Mouse (Mus musculus) cerebellum, adult 18-20 months (tissue): ENCODE data around the gene Smim5.
"Not testable (repeated sequence)": the region's sequence is repeated elsewhere in the genome, so short reads cannot be mapped to it uniquely, and the experiment has no call there.

Source experiments
- DNase-seq, 2 experiments: peaks; one replicate each; pipeline ENCODE4 v3.0.0; 2021

The Smim5 gene

DNA sequence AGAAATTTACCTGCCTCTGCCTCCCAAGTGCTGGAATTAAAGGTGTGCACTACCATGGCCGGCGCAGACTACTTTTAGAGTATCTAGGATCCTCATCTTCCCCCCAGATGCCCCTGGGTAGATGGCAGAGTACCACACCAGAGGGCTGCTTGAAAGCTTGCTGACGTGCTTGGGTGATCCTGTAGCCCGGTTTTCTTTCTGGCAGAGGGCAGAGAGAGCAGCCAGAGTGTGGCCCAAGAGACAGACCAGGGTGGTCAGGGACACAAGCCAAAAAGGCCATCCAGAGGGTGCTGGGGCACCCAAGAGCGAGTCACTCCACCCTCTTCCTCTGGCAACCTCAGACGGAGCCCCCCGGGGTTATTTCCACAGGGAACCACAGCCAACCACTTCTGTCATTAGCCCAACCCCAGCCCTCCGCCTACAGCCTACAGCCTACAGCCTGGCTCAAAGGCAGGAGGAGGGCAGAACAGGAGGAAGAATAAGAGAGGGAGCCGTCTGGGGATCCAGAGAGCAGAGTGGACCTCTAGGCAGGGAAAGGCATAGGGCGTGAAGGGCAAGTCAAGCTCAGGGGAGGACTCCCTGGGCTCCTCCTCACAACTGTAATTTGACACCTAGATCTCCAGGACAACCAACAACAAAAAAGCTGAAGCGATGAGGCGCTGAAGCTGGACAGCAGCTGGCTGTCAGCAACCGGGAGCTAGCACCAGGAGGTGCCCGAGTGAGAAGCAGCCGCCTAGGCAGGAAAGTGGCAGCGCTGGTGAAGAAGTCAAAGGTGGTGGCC, at the start of gene Smim5:
Smim5 (plus strand) TSS at position 481 of the 781 bp plus-strand sequence.
- DNase-seq: no peak

DNA sequence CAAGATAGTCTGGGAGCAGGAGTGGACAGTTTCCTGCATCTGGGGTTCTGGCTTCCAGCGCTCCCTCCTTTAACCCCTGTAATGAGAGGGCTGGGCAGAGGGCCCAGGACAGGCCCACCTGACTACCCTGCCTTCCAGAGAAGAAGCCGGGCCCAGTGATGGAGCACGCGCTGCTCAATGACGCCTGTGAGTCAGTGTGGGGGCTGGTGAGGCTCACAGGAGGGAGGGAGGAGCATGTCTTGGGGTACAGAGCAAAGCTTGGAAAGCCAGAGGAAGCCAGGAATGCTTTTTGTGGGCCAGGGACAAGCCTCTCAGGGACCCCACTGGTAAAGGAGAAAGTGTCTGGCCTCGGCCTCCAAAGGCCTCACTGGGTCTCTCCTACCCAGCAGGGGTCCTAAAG, 45.1 kb upstream of the Smim5 start:
- no peak for DNase-seq

DNA sequence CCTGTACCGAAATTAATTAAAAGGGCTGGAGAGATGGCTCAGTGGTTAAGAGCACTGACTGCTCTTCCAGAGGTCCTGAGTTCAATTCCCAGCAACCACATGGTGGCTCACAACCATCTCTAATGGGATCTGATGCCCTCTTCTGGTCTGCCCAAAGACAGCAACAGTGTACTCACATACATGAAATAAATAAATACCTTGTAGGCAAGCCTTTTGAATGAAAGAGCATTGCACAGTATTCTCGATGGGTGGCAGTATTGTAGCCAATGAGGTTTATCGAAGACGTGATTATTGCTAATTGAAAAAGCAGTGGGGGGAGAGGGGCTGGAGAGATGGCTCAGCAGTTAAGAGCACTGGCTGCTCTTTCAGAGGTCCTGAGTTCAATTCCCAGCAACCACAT, 42.6 kb upstream of the Smim5 start:
- not testable (repeated sequence) for DNase-seq

DNA sequence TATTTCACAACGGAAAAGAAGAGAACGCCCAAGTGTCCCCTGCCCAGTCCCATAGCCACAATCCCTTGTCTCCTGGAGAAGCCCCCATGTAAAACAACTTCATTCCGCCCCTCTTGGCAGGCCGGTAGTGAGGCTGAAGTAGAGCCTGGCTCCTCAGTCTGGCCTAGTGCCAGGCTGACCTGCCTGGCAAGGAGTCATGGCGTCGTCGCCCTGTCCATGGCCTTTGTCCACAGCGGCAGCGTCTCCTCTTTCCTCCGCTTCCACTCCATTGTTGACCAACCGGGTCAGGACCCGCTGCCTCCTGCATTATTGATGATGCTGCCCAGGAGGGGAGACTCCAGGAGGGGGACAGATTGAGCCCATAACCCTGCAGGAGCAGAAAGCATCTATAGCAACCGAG, 41.8 kb upstream of the Smim5 start:
- no peak for DNase-seq

DNA sequence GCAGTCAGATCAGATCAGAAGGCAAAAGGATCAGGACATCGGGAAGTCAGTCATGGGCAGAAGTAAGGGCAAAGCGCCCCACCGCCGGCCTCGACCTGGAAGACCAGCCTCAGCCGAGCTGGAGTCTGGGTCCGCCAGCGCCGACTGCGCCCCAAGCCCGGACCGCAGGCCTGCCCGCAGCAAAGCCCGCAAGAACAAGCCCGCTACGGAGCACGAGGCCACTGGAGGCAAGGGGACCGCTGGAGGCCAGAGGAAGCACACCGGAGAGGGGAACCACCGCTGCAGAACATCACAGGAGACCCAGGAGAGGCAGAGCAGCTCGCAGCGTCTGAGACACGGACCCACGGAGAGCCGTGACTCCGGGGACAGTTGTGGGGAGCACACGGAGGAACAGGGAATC, 41.4 kb upstream of the Smim5 start, which contains the start of gene Myo15b:
Myo15b (plus strand) TSS at position 53 of the 400 bp plus-strand sequence.
- no peak for DNase-seq

DNA sequence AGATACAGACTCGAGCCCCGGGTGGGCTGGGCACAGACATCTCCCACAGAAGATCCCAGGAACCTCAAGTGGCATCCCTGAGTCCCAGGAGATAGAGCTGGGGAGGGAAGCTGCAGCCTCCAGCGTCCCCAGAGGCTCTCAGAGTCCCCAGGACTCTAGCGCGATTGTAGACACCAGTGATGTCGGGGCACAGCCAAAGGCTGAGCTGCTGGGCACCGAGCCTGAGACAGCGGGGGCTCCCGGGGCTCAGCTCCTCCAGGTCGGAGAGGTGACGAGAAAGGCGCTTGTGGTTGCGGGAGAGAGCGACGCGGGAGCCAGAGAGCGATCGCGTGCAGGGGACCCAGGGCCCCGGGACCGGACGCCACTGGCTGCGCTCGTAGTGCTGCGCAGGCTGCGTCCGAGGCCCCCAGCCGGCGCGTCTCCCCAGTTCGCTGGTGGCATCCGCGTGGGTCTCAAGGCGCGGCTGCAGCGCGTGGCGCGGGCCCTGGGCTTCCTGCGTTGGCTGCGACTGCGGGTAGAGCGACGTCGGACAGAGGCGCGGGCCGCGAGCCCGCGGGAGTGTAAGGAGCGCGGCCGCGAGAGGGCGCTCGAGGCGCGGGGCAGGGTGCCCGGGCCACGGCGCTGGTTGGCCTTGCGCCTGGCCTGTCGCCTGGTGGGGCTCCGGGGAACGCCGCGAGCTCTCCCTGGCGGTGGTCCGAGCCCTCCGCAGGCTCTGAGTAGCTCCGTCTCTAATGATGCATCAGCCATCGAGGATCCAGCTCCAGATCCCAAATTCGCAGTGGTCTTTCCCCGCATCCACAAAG, 40.4 kb upstream of the Smim5 start:
- DNase-seq: peak; percentile 48 to 79

DNA sequence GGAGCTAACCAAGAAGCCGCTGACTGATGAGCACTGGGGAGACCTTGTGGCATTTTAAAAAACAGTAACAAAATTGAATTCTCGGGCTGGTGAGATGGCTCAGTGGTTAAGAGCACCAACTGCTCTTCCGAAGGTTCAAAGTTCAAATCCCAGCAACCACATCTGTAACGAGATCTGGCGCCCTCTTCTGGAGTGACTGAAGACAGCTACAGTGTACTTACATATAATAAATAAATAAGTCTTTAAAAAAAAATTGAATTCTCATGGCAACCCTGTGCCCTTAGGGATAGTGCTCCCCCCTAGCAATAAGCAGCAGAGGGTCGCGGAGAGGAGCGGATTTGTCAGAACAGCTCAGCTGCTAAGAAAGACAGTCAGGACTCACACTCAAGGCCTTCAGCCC, 35.9 kb upstream of the Smim5 start:
- DNase-seq: no peak

DNA sequence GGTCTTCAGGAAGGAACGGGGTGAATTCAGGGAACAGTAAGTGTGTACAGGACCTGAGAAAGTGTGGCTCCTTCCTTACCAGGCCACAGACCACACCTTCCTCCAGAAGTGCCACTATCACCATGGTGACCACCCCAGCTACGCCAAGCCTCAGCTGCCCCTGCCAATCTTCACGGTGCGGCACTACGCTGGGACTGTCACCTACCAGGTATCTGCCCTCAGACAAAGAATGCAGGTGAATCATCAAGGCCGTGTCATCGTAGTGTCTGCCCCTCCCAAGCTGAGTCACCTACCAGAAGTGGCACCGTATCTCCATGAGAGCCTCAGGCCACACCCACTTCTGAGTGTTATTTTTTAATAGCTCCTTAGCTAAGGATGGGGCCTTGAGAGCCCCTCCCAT, 30.4 kb upstream of the Smim5 start:
- no peak for DNase-seq

DNA sequence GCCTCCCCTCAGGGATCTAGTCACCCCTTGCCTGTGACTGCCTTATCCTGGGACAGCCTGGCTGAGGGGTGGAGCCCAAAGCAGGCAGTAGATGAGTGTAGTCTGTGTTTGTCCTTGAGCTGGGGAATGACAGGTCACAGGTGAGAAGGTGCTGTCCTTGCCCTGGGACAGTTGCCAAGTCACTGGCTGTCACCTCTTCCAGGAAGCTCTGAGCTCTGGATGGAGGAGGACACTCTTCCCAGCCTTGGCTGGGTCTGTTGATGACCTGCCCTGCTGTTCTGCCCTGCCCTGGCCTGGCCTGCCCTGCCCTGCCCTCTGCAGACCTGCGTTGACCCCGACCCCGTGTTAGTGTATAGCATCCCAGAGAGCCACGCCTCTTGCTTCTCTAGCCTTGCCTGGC, 27.3 kb upstream of the Smim5 start:
- DNase-seq: no peak

DNA sequence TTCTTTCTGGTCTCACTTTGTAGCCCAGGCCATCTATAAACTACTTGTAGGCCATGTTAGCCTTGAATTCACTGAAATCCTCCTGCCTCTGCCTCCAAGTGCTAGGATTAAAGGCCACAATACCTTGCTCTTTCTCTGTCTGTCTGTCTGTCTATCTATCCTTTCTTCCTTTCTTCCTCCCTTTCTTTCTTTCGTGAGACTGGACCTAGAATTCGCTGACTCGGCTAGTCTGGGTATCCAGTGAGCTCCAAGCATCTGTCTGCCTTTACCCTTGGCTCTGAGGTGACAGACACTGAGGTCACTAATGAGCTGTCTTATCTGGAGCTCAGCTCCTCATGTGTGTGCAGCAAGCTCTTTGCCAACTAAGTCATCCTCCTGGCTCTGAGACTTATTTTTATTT, 23.8 kb upstream of the Smim5 start:
- DNase-seq: no peak

DNA sequence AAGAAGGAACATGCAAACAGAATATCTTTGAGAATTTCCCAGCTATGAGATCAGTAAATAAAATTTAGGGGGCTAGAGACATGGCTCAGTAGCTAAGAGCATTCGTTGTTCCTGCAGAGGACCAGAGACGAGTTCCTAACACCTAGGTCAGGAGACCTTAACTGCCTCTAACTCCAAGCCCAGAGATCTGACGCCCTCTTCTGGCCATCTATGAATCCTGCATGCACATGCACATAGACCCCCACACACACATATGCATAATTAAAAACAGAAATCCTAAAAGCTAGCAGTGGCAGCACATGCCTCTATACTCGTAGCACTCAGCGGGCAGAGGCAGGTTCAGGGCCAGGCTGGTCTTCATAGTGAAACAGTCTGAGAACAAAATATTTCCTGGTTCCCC, 23.3 kb upstream of the Smim5 start:
- no peak for DNase-seq

DNA sequence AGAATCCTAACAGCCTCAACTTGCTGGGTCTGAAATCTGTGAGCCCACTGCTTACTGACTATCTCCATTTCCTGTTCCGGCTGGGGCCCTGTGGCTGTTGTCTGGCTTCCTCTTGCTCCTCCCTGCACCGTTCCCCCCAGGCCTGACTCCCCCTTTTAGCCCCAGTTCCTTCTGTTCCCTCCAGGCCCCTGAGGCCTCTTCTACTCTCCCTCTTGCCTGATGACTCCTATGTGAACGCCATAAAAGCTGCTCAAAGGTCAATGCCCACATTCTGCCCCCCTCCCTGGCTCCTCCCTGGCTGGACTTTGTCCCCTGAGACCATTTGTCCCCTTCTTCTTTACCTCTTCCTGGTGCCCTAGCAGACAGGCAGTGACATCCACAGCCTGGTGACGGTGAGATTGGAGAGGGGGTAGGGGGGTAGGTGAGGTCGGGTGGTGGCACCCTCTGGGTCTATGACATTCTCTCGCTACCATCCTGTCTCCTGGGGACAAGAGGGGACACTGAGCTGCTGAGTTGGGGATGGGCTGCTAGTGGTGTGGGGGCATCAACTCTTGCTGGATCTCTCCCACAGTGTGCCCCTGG, 22.5 kb upstream of the Smim5 start:
- no peak for DNase-seq

DNA sequence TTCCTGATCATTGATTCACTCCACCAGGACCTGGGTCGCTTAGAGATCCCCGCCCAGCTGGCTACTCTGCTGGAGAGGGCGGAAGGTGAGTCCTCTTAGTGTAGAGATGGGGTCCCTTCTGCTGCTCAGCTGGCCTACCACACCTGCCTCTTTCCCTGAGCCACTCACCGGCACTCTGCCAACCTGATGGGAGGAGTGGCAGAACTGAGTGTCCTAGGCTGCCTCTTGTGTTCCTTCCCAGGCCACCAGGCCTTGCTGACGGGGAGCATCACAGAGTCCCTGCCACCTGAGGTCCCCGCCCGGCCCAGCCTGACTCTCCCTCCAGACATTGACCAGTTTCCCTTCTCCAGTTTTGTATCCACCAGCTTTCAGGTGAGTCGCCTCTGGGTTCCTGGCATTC, 21.7 kb upstream of the Smim5 start:
- DNase-seq: no peak

DNA sequence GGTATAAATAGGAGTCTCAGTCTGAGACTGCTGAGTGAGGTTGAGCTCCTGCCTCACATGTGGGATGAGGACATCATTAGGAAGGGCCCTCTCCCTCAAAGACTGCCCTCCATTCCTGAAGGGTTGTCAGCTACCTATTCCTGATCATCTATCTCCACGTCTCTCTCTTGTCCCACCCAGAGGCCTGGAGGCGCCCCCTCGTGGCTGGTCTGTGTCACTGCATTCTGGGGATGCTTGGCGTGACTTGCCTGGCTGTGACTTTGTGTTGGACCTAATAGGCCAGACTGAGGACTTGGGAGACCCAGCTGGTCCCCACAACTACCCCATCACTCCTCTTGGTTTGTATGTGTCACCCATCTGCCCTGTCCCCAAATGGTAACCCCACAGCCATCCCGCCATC, 18.8 kb upstream of the Smim5 start:
- peak in 1 of 2 experiments; percentile 15 for DNase-seq

DNA sequence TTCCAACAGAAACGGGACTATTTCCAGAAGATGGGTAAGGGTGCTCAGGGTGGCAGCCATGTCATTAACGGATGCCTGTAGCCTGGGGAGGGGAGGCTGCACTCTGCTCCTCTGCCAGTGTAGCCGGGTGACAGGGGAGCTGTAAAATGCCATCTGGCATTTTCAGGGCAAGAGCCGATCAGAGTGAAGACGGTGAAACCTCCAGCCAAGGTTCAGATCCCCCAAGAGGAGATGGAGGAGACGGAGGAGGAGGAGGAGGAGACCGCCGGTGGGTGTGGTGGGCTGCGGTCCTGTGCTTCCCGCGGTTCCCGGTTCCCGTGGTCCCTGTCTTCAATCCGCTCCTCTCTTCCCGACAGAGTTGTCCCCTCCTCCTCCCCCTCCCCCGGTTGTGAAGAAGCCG, 16.5 kb upstream of the Smim5 start:
- DNase-seq: no peak

DNA sequence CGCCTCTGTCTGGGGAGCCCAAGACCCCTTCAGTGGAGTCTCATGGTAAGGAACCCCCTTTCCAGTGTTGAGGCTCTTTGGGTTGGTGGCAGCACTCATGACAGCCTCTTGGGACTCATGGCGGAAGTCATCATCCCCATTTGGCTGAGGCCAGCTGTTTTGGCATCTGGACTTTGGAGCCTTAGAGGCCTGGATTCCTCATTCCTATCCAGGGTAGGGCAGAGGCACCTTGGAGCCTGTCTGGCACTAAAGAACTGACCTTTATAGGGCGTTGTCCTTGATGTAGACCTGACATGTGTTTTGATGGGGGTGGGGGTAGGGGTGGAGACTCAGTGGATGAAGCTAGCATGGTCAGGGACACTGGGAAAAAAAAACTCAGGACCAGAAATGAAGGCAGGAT, 15.4 kb upstream of the Smim5 start:
- DNase-seq: no peak

DNA sequence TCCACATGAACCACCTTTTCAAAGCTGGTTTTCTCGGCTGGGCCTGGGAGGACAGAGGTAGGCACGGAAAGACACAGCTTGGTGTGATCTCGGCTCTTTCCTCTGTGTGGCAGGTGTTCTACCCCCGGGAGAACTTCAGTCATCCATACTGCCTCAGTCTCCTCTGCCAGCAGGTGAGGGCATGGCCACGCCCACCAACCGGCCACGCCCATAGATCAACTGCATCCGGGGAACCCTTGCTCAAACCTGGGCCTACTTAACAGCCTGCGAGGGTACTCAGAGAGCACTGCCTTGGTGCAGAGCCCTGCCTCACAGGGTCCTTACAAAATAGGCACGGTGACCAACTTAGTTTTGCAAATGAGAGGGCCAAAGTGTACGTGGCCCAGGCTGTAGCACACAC, 14.5 kb upstream of the Smim5 start:
- DNase-seq: no peak

DNA sequence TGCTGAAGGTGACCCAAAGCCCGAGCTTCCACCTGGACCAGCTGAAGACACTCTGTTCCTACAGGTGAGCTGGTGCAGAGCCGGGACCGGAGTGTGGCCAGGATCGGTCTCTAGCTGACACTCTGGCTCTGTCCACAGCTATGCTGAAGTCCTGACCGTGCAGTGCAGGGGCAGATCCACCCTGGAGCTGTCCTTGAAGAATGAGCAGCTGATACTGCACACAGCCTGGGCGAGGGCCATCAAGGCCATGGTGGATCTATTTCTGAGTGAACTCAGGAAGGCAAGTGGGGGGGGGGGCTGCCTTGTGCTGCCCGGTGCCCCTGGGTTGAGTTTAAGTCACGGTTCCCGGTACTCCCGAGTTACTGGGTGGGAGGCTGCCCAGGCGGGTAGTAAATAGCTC, 13.3 kb upstream of the Smim5 start:
- DNase-seq: no peak

DNA sequence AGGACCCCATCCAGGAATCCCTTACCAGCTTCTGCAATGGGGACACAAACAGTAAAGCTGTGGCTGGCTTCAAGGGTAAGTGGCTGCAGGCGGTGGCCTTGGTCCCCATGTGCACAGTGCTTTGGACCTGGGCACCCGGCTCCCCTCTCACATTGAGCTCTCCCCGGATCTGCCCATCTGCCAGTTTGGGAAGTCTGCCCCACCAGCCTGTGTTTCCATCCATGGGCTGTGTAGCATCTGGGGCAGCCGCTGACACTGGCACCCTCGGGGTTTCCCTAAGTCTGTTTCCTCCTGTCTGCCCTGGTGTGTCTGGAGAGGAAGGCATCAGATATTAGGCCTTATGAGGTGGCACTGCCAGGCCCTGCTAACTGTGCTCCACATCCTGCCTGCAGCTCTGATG, 11.7 kb upstream of the Smim5 start:
- DNase-seq: no peak

DNA sequence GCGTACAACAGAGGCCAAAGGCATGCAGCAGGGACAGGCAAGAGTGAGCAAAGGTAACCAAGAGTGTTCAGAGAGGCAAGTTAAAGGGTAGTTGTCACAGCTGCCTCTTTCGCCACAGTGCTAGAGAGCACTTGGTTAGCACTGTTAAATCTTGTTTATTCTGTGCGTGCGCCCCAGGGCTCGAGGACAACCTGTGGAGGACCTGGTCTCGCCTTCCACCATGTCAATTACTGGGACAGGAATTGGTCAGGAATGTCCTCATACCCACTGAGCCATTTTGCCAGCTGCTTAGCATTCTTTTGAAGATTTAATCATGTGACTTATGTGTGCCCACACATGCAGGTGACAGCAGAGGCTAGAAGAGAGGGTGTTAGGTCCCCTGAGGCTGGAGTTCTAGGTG, 10.6 kb upstream of the Smim5 start:
- DNase-seq: no peak

DNA sequence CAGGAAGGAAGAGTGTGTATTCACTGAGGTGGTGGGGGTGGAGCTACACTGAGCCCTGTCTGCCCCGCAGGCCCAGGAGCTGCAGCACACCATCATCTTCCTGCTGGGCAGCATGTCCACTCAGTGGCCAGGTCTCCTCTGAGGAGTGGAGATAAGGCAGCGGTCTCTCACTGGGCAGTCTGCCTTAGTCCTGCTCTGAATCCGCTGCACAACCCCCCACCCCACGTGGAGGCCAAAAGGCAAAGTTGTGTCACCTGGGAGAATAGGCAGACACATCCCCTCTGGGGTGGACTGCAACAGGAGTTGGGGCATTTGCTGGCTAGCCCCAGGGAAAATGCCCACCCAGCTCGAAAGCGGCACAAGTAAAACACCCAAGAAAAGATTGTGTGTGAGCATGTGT, 7.6 kb upstream of the Smim5 start:
- DNase-seq: no peak

DNA sequence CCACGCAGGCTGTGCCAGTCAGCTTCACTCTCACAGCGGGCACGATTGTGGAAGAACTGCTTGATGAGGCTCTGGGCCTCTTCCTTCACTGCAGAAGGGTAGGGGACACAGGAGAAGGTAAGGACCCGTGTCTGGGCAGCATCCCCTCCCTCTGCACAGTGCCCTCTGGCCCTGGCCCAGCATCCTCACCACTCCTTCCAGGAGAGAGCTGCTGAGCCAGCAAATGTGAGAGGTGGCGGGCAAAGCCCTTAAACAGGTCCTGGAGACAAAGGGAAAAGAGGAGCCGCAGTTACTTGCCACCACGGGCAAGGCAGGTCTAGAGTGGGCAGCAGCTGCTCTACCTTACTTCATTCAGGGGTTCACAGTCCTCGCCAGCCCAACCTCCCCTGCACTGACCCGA, 6.7 kb upstream of the Smim5 start:
- no peak for DNase-seq

DNA sequence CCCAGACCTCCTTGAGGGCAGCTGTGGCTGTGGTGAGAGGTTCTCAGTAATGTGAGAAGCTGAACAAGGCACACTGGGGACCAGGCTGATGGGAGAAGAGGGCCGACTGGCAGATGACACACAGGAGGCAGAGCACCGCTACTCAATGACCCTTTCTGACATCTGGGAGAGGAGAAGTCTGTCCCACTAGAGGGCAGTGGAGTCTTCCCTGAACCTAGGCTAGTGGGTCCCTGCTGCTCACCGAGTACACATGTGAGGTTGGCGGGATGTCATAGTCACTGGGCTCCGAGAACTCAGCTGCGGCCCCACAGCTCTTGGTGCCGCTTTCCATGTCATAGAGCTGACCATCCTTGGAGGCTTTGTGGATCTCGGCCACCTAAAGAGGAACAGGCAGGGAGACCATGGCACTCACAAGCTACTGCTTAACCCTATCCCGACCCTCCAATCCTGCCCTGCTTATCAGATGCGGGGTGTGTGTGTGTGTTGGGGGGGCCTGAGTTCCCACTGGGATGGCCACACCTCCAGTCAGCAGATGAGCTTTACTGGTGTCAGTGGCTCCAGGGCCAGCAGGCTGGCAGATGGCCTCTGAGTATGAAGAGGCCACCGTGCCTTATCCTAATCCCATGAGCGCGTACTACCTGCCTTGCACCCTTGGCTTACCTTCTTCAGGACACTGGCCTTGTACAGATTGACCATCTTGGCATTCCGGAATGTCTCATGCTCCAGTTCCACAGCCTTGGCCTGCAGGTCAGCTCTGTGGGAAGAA, 4.8 kb upstream of the Smim5 start:
- DNase-seq: peak; percentile 36 to 41
